Mouse (Mus musculus) hindbrain, postnatal 0 days (tissue): ENCODE results near the gene Mllt6. TPM values are rescaled to one million over a fixed set of nuclear protein-coding genes. Genes with fewer than 3 reads are reported as not detected.
A peak's percentile ranks its signal among the peaks of the same experiment; 100 is the strongest.

Experiments
- ATAC-seq: fragments of 200-750 bp; cut with Nextera tagmentation; 2 replicates; pipeline ENCODE4 v1.8.0; 2017; ENCODE audit warnings: mild to moderate bottlenecking, moderate TSS enrichment, moderate library complexity
- DNase-seq: peaks from one replicate; pipeline ENCODE4 v3.0.0-alpha.2; 2015; ENCODE audit warnings: low spot score
- H3K27ac ChIP-seq: fragments of 300-500 bp; sonication (generic); 2 replicates; pipeline ENCODE4 v1.5.1; 2014; ENCODE audit warnings: mild to moderate bottlenecking
- H3K27me3 ChIP-seq: fragments of 300-500 bp; sonication (generic); 2 replicates; pipeline ENCODE4 v1.6.1; 2014; ENCODE audit warnings: low read length, mixed read lengths; ENCODE audit not compliant: insufficient read depth
- H3K36me3 ChIP-seq: fragments of 300-500 bp; sonication (generic); 2 replicates; pipeline ENCODE4 v1.6.1; 2014; ENCODE audit warnings: low read length, mixed read lengths; ENCODE audit not compliant: insufficient read depth
- H3K4me1 ChIP-seq: fragments of 300-500 bp; sonication (generic); 2 replicates; pipeline ENCODE4 v1.6.1; 2014; ENCODE audit warnings: antibody characterized with exemption, low read length, mixed read lengths; ENCODE audit not compliant: insufficient read depth
- H3K4me2 ChIP-seq: fragments of 300-500 bp; sonication (generic); 2 replicates; pipeline ENCODE4 v1.6.1; 2014; ENCODE audit warnings: low read depth, mild to moderate bottlenecking, low read length, moderate library complexity, mixed read lengths
- H3K4me3 ChIP-seq: fragments of 300-500 bp; sonication (generic); 2 replicates; pipeline ENCODE4 v1.5.1; 2014; ENCODE audit warnings: low read length
- H3K9ac ChIP-seq: fragments of 300-500 bp; sonication (generic); replicated peaks from 2 replicates; pipeline ENCODE4 v1.6.1; 2014; ENCODE audit warnings: mild to moderate bottlenecking, low read length, moderate library complexity, mixed read lengths
- H3K9me3 ChIP-seq: fragments of 300-500 bp; sonication (generic); 2 replicates; pipeline ENCODE4 v1.6.1; 2016; ENCODE audit warnings: low read length, mixed read lengths
- CTCF ChIP-seq: IDR thresholded peaks from 2 replicates; pipeline ENCODE4 v1.5.1; 2016; ENCODE audit warnings: antibody characterized with exemption, control low read depth, low read depth
- WGBS: fragments of 180-500 bp; shearing (Covaris S2); extraction: QIAGEN DNeasy Blood & Tissue Kit; methylation state at CpG from one replicate; pipeline ENCODE4 v1.1.7; 2014; 5-methylcytosine and 5-hydroxymethylcytosine counted together
- polyA plus RNA-seq: library from polyadenylated mRNA; unstranded; fragments of >200 nt; fragmentation: Nextera tagmentation; extraction: Ambion mirVana; gene quantifications from 2 replicates; pipeline ENCODE4 v1.2.1, GENCODE M21; 2015
- total RNA-seq: library from RNA; depleted of rRNA; stranded (reverse); fragments of >200 nt; gene quantifications from 2 replicates; pipeline ENCODE4 v1.2.3, GENCODE M21; 2014

Gene Mllt6
- total and polyA plus RNA-seq, 2 experiments from 2014 or later, result 1.7 to 60.8 TPM

DNA sequence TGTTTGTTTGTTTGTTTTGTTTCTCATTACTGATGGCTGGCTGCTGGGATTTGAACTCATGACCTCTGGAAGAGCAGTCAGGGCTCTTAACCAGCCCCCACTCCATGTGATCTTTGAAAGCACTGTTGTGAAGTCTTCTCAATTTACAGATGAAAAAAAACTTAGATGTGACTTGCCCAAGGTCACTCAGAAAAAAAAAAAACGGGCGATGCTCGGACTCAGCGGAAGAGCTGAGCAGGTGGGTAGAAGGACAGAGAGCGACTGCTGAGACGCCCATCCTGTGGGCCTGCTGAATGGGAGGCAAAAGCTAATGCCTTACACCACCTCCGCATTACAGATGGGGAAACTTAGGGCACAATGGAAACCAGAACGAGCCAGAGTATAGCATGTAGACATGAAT, 33.5 kb downstream of the Mllt6 start:
- no peak overlapping the region for H3K4me3 ChIP-seq
- no peak overlapping the region for H3K9ac ChIP-seq
- H3K27me3 ChIP-seq, result no peaks in the 10 kb centered on the region
- peaks cover 8% of the 10 kb centered on the region; the same call in 1 of the 2 replicates for H3K36me3 ChIP-seq
- DNase-seq (no peak), ATAC-seq (no peak)
- no peak overlapping the region for H3K27ac ChIP-seq
- 64% methylated on average over 8 of the region's 8 CpGs for WGBS
- no peak for TF ChIP-seq CTCF
- H3K4me2 ChIP-seq, result peak overlapping the region; percentile 88; the same call in 1 of the 2 replicates
- H3K4me1 ChIP-seq, result peaks cover 43% of the 10 kb centered on the region
- no peaks in the 10 kb centered on the region for H3K9me3 ChIP-seq

DNA sequence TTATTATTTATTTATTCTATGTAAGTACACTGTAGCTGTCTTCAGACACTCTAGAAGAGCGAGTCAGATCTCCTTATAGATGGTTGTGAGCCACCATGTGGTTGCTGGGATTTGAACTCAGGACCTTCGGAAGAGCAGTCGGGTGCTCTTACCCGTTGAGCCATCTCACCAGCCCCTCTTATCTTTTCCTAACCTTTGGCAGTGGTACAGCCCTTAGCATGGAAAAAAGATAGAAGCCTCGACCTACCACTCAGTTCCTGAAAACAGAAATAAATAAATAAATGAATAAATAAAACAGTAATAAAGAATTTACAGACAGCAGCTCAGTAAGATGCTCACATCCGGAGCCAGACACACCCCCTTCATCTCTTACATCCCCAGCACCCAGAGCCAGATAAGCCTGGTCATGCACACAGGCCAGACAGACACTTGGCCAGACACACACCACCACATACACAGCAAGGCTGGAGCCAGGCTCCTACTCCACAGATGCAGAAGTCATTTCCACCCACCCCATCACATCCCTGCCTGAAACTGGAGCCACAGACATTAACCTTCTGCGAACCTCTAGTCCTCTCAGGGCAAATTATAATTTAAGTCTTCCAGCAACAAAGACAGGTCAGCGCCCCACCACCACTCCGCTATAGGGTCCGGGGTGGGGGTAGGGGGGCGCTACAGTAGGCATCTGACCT, 34.1 kb downstream of the Mllt6 start:
- WGBS, result 43% methylated on average over 11 of the region's 11 CpGs
- ATAC-seq, result no peak
- H3K4me1 ChIP-seq, result peaks cover 47% of the 10 kb centered on the region

DNA sequence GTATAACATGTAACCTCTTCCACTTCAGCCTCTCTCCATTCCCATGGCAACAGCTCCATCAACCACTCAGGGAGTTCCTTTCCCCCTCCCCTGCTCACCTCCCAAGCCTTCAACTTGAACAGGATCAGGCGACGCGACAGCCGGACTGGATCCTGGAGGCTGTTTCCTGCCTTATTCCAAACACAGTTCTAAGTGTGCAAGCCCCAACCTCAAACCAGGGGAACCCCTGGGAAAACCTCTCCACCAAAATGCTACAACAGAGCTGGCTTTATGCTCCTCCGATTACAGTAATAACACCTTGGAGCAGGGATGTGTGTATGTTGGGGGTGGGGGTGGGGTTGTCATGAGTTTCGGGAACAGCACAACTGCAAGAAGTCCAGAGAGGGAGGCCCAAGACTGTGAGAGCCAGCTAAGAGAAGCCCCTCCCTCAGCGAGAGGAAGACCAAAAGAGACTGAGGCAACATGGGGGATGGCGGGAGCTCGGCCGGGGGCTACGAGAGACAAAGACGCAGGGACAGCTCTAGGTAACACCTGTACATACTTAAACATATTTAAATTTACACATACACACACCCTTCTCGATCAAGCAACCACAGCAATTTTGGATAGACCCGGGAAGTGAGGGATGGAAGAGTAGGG, 34.8 kb downstream of the Mllt6 start:
- WGBS, result 2% methylated on average over 14 of the region's 14 CpGs
- peak overlapping the region; percentile 97 for H3K27ac ChIP-seq
- peak overlapping the region; percentile 97 for H3K9ac ChIP-seq
- TF ChIP-seq CTCF, result no peak
- no peaks in the 10 kb centered on the region for H3K9me3 ChIP-seq
- peak overlapping the region; percentile 74 for H3K4me3 ChIP-seq
- no peaks in the 10 kb centered on the region for H3K36me3 ChIP-seq
- peaks cover 47% of the 10 kb centered on the region for H3K4me1 ChIP-seq
- DNase-seq, result peak; percentile 46
- H3K4me2 ChIP-seq, result peak overlapping the region; percentile 88
- no peaks in the 10 kb centered on the region for H3K27me3 ChIP-seq
- ATAC-seq, result no peak

More for the DNA sequence above, 34.1 kb downstream of the Mllt6 start:
- Histone ChIP-seq H3K27me3 (no peaks in the 10 kb centered on the region), H3K4me2 (peak overlapping the region; percentile 88), H3K9ac (peak overlapping the region; percentile 97; the same call in 1 of the 2 replicates), H3K36me3 (peaks cover under 1% of the 10 kb centered on the region; the same call in 1 of the 2 replicates), H3K9me3 (no peaks in the 10 kb centered on the region), H3K27ac (peak overlapping the region; percentile 97; the same call in 1 of the 2 replicates), H3K4me3 (peak overlapping the region; percentile 74)
- no peak for TF ChIP-seq CTCF
- DNase-seq, result no peak

DNA sequence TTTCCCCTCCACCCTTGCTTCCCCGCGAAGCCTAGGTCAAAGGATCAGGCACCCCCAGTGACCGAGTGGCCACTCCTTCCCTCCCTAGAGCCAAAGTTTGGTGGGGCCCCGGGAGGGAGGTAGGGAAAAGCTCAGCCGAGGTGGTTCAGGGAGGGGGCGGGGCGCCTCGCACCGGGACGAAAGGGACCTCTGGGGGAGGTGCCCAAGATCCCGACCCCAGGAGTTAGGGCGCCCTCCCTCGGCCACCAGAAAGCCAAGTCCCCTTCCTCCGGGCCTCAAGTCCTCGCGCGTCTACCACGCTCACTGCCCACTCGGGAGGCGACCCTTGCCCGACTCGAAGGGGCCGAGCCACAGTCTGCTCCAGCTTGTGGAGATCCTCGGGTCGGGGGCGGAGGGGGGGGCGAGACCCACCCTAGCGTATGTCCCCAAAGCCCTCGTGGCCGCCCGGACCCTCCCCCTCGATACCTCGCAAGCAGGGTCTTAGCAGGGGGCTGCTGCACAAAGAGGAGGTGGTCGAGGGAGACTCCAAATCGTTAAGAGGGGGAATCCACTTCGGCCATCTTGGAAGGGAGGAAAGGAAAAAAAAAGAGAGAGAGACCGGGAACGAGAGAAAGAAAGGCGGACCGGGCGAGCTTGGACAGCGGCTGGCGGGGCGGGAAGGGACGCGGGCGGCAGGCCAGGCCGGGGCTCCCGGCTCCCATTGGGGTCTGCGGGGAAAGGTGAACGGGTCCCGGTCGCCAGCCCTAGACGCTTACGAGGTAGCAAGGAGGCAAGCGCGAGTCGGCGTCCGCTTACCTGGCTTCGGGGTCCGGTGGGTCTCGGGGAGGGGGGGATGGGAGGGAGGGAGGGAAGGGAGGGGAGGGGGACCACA, 35.8 kb downstream of the Mllt6 start:
- Histone ChIP-seq H3K4me1 (peaks cover 48% of the 10 kb centered on the region), H3K9ac (peak overlapping the region; percentile 97), H3K9me3 (no peaks in the 10 kb centered on the region), H3K4me3 (peak overlapping the region; percentile 74), H3K27me3 (no peaks in the 10 kb centered on the region), H3K36me3 (no peaks in the 10 kb centered on the region), H3K27ac (peak overlapping the region; percentile 97), H3K4me2 (peak overlapping the region; percentile 88)
- DNase-seq, result peak; percentile 79
- 2% methylated on average over 58 of the region's 63 CpGs for WGBS
- TF ChIP-seq CTCF, result peak; percentile 61
- ATAC-seq, result no peak

DNA sequence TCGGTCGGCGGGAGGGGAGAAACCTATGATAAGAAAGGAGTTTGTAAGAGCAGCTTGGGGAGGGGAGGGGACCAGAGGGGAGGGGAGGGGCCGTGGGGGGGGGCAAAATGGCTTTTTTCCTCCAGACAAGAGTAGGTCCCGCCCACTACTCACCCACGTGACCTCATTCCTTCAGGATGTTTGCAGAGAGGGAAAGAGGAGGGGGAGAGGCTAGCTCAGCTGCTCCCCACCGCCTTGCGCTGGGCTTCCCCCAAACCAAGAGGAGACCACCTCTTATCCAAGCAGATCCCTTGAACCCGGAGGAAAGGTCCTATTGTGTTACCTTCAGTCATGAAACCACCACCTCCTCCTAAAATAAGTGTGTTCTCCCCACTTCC, 36.4 kb downstream of the Mllt6 start:
- Histone ChIP-seq H3K4me3 (peak overlapping the region; percentile 74), H3K4me2 (peak overlapping the region; percentile 88), H3K36me3 (no peaks in the 10 kb centered on the region), H3K27ac (peak overlapping the region; percentile 97), H3K4me1 (peaks cover 48% of the 10 kb centered on the region), H3K9me3 (no peaks in the 10 kb centered on the region), H3K9ac (peak overlapping the region; percentile 97), H3K27me3 (no peaks in the 10 kb centered on the region)
- TF ChIP-seq CTCF, result no peak
- DNase-seq (peak; percentile 96), ATAC-seq (peak; percentile 41; the same call in 1 of the 2 replicates)
- WGBS, result 0% methylated on average over 4 of the region's 9 CpGs

DNA sequence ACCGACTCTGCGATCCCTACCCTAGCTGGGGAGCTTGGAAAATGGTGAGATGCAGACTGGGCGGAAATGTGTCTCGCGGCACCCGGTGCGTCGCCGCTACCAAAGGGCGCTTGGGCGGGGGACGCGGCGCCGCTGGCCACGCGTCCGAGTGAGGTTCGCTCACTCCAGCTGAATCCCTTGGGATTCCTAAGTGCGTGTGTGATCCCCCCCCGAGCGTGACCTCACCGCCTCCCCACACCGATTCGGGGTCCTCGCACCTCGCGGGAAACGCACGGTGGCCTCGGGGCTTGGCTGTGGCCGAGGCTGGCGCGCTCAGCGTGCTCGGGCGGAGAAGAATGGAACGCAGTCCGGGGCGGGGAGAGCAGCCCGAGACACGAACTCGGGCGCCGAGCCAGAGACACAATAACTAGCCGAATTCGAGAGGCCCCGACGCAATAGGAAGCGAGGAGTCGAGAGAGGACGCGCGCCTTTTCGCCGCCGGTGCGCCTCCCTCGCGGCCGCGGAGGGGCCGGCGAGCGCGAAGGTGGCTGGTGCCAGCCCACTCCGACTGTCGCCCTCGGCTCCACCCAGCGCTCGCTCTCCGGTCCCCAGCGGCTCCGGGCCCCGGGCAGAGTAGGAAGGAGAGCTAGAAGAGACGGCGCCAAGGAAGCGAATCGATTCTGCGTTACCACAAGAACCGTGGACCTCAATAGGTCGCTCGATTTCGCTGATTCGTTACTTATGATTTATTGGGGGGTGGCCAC, 37.0 kb downstream of the Mllt6 start, which contains the start of gene Pcgf2:
TSS of gene Pcgf2 (minus strand) at position 495 of the 743 bp plus-strand sequence.
- H3K36me3 ChIP-seq, result no peaks in the 10 kb centered on the region; the same call in 1 of the 2 replicates
- no peaks in the 10 kb centered on the region for H3K9me3 ChIP-seq
- H3K4me3 ChIP-seq, result peak within 1 kb of the TSS; percentile 74
- H3K4me2 ChIP-seq, result peak within 1 kb of the TSS; percentile 88
- peaks cover 43% of the 10 kb centered on the region for H3K4me1 ChIP-seq
- peak within 1 kb of the TSS; percentile 97 for H3K27ac ChIP-seq
- ATAC-seq (peak; percentile 9; the same call in 1 of the 2 replicates), DNase-seq (peak; percentile 86)
- TF ChIP-seq CTCF, result no peak
- no peaks in the 10 kb centered on the region for H3K27me3 ChIP-seq
- H3K9ac ChIP-seq, result peak within 1 kb of the TSS; percentile 97
- 2% methylated on average over 84 of the region's 85 CpGs for WGBS
